Mouse (Mus musculus): ENCODE results near the gene Gfi1. TPM values are rescaled to one million over a fixed set of nuclear protein-coding genes. Genes with fewer than 3 reads are reported as not detected.

Gene Gfi1
- polyA plus RNA-seq, 1 experiment from 2014 or later = 0.30 TPM

- no peak overlapping the region for H3K27ac ChIP-seq (ENCODE audit: low read depth, low read length)
- no peaks in the 10 kb centered on the region for H3K9me3 ChIP-seq (ENCODE audit: control insufficient read depth, low read length)
- peak overlapping the region; percentile 39 for H3K4me3 ChIP-seq (ENCODE audit: low read depth, low read length)
- H3K27me3 ChIP-seq (replicated peaks; ENCODE audit: control insufficient read depth, insufficient read depth, low read length) = peaks cover 85% of the 10 kb centered on the region
- ATAC-seq (replicated peaks; ENCODE audit: low FRiP score) (no peak), DNase-seq (ENCODE audit: low spot score) (no peak)
- H3K9ac ChIP-seq (ENCODE audit: low read depth, low read length) = no peak overlapping the region
- no peaks in the 10 kb centered on the region for H3K36me3 ChIP-seq (ENCODE audit: control insufficient read depth, insufficient read depth, low read length)
- peak overlapping the region; percentile 61 for H3K4me2 ChIP-seq
- peaks cover 26% of the 10 kb centered on the region for H3K4me1 ChIP-seq (replicated peaks; ENCODE audit: control insufficient read depth, insufficient read depth, low read length)
- under 1% methylated on average over 57 of the region's 57 CpGs for whole genome bisulfite sequencing
These were observed 608 bp upstream of the Gfi1 start for GRCm38 (mm10) chr5:107726281-107727006.

- peak; percentile 50 for DNase-seq (ENCODE audit: low spot score)
- H3K27ac ChIP-seq (ENCODE audit: low read depth, low read length) = no peak overlapping the region
- under 1% methylated on average over 52 of the region's 52 CpGs for WGBS
- peak overlapping the region; percentile 61 for H3K4me2 ChIP-seq
- peaks cover 30% of the 10 kb centered on the region for H3K4me1 ChIP-seq (replicated peaks; ENCODE audit: control insufficient read depth, insufficient read depth, low read length)
- H3K9me3 ChIP-seq (ENCODE audit: control insufficient read depth, low read length) = no peaks in the 10 kb centered on the region
- no peak overlapping the region for H3K9ac ChIP-seq (ENCODE audit: low read depth, low read length)
- peak overlapping the region; percentile 39 for H3K4me3 ChIP-seq (ENCODE audit: low read depth, low read length)
- 0 out of 2 replicates have a peak, but pooled peaks have one; percentile 33 for ATAC-seq (replicated peaks; ENCODE audit: low FRiP score)
- H3K27me3 ChIP-seq (replicated peaks; ENCODE audit: control insufficient read depth, insufficient read depth, low read length) = peaks cover 91% of the 10 kb centered on the region
- no peaks in the 10 kb centered on the region for H3K36me3 ChIP-seq (ENCODE audit: control insufficient read depth, insufficient read depth, low read length)
These were observed 988 bp downstream of the Gfi1 start for GRCm38 (mm10) chr5:107724661-107725434.

- H3K27me3 ChIP-seq (replicated peaks; ENCODE audit: control insufficient read depth, insufficient read depth, low read length) = peaks cover 100% of the 10 kb centered on the region
- H3K4me3 ChIP-seq (ENCODE audit: low read depth, low read length) = peak overlapping the region; percentile 39
- H3K36me3 ChIP-seq (ENCODE audit: control insufficient read depth, insufficient read depth, low read length) = no peaks in the 10 kb centered on the region
- ATAC-seq (replicated peaks; ENCODE audit: low FRiP score) (no peak), DNase-seq (ENCODE audit: low spot score) (peak; percentile 43)
- H3K9ac ChIP-seq (ENCODE audit: low read depth, low read length) = no peak overlapping the region
- H3K4me1 ChIP-seq (replicated peaks; ENCODE audit: control insufficient read depth, insufficient read depth, low read length) = peaks cover 30% of the 10 kb centered on the region
- H3K9me3 ChIP-seq (ENCODE audit: control insufficient read depth, low read length) = no peaks in the 10 kb centered on the region
- H3K4me2 ChIP-seq = peak overlapping the region; percentile 61
- H3K27ac ChIP-seq (ENCODE audit: low read depth, low read length) = no peak overlapping the region
- WGBS = 2% methylated on average over 48 of the region's 49 CpGs
These were observed 2.0 kb downstream of the Gfi1 start for GRCm38 (mm10) chr5:107723541-107724511.

GRCm38 (mm10) chr5:107722661-107723532 is 2.9 kb downstream of the Gfi1 start:
- Histone ChIP-seq H3K27me3 (replicated peaks; ENCODE audit: control insufficient read depth, insufficient read depth, low read length) (peaks cover 99% of the 10 kb centered on the region), H3K36me3 (ENCODE audit: control insufficient read depth, insufficient read depth, low read length) (no peaks in the 10 kb centered on the region), H3K9me3 (ENCODE audit: control insufficient read depth, low read length) (no peaks in the 10 kb centered on the region), H3K4me3 (ENCODE audit: low read depth, low read length) (peak overlapping the region; percentile 39), H3K27ac (ENCODE audit: low read depth, low read length) (no peak overlapping the region), H3K9ac (ENCODE audit: low read depth, low read length) (no peak overlapping the region), H3K4me1 (replicated peaks; ENCODE audit: control insufficient read depth, insufficient read depth, low read length) (peaks cover 30% of the 10 kb centered on the region), H3K4me2 (peak overlapping the region; percentile 61)
- peak; percentile 53 for DNase-seq (ENCODE audit: low spot score)
- no peak for ATAC-seq (replicated peaks; ENCODE audit: low FRiP score)
- WGBS = 4% methylated on average over 34 of the region's 34 CpGs

GRCm38 (mm10) chr5:107721638-107722011 is 4.2 kb downstream of the Gfi1 start:
- Histone ChIP-seq H3K27me3 (replicated peaks; ENCODE audit: control insufficient read depth, insufficient read depth, low read length) (peaks cover 99% of the 10 kb centered on the region), H3K9me3 (ENCODE audit: control insufficient read depth, low read length) (no peaks in the 10 kb centered on the region), H3K4me1 (replicated peaks; ENCODE audit: control insufficient read depth, insufficient read depth, low read length) (peaks cover 30% of the 10 kb centered on the region), H3K4me2 (peak overlapping the region; percentile 55), H3K36me3 (ENCODE audit: control insufficient read depth, insufficient read depth, low read length) (no peaks in the 10 kb centered on the region), H3K27ac (ENCODE audit: low read depth, low read length) (no peak overlapping the region), H3K4me3 (ENCODE audit: low read depth, low read length) (peak overlapping the region; percentile 30), H3K9ac (ENCODE audit: low read depth, low read length) (no peak overlapping the region)
- DNase-seq (ENCODE audit: low spot score) (peak; percentile 51), ATAC-seq (replicated peaks; ENCODE audit: low FRiP score) (no peak)
- WGBS = 2% methylated on average over 33 of the region's 33 CpGs

GRCm38 (mm10) chr5:107720991-107721637 is 4.7 kb downstream of the Gfi1 start:
- no peak overlapping the region for H3K27ac ChIP-seq (ENCODE audit: low read depth, low read length)
- no peak for ATAC-seq (replicated peaks; ENCODE audit: low FRiP score)
- WGBS = 10% methylated on average over 53 of the region's 58 CpGs

GRCm38 (mm10) chr5:107720511-107720910 is 5.3 kb downstream of the Gfi1 start:
- 0 out of 2 replicates have a peak overlapping the region, but pooled peaks have one; percentile 3 for H3K4me3 ChIP-seq (ENCODE audit: low read depth, low read length)
- no peak overlapping the region for H3K9ac ChIP-seq (ENCODE audit: low read depth, low read length)
- DNase-seq (ENCODE audit: low spot score) (no peak), ATAC-seq (replicated peaks; ENCODE audit: low FRiP score) (no peak)
- no peaks in the 10 kb centered on the region for H3K36me3 ChIP-seq (ENCODE audit: control insufficient read depth, insufficient read depth, low read length)
- H3K4me2 ChIP-seq = no peak overlapping the region
- H3K27me3 ChIP-seq (replicated peaks; ENCODE audit: control insufficient read depth, insufficient read depth, low read length) = peaks cover 95% of the 10 kb centered on the region
- 30% methylated on average over 5 of the region's 5 CpGs for WGBS
- H3K9me3 ChIP-seq (ENCODE audit: control insufficient read depth, low read length) = no peaks in the 10 kb centered on the region
- peaks cover 22% of the 10 kb centered on the region for H3K4me1 ChIP-seq (replicated peaks; ENCODE audit: control insufficient read depth, insufficient read depth, low read length)
- no peak overlapping the region for H3K27ac ChIP-seq (ENCODE audit: low read depth, low read length)

More at GRCm38 (mm10) chr5:107720991-107721637, 4.7 kb downstream of the Gfi1 start:
- H3K4me1 ChIP-seq (replicated peaks; ENCODE audit: control insufficient read depth, insufficient read depth, low read length) = peaks cover 28% of the 10 kb centered on the region
- no peaks in the 10 kb centered on the region for H3K9me3 ChIP-seq (ENCODE audit: control insufficient read depth, low read length)
- DNase-seq (ENCODE audit: low spot score) = peak; percentile 53
- H3K27me3 ChIP-seq (replicated peaks; ENCODE audit: control insufficient read depth, insufficient read depth, low read length) = peaks cover 99% of the 10 kb centered on the region
- peak overlapping the region; percentile 30 for H3K4me3 ChIP-seq (ENCODE audit: low read depth, low read length)
- H3K36me3 ChIP-seq (ENCODE audit: control insufficient read depth, insufficient read depth, low read length) = no peaks in the 10 kb centered on the region
- H3K4me2 ChIP-seq = peak overlapping the region; percentile 55
- no peak overlapping the region; the same call in 1 of the 2 replicates for H3K9ac ChIP-seq (ENCODE audit: low read depth, low read length)

Data from liver, embryonic 11.5 days (tissue).